Mouse (Mus musculus): ENCODE measurements around the gene Myo1d.

Gene Myo1d

GRCm38 (mm10) chr11:80781535-80781934 lies 1.7 kb upstream of the Myo1d start:
- no peak for DNase-seq (ENCODE audit: low read depth, low spot score)

GRCm38 (mm10) chr11:80778916-80779526 lies 804 bp downstream of the Myo1d start:
- no peak for DNase-seq (ENCODE audit: low read depth, low spot score)

DNA sequence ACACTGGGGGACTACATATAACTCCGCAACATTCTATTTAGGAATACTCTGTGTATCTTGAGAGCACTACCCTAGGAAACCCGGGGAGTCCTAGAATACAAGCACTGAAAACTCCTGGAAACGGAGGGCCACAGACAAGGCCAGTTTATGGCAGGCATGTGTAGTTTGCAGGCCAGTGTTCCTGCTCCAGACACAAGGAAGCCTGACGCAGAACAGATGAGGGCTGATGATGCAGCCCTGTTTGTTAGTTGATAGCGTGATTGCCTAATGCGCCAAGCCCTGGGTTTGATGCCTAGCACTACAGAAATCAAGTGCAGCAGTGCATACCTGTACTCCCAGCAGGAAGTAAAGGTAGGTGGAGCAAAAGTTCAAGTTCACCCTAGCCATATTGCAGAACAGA lies 1.7 kb downstream of the Myo1d start:
- no peak for DNase-seq (ENCODE audit: low read depth, low spot score)

DNA sequence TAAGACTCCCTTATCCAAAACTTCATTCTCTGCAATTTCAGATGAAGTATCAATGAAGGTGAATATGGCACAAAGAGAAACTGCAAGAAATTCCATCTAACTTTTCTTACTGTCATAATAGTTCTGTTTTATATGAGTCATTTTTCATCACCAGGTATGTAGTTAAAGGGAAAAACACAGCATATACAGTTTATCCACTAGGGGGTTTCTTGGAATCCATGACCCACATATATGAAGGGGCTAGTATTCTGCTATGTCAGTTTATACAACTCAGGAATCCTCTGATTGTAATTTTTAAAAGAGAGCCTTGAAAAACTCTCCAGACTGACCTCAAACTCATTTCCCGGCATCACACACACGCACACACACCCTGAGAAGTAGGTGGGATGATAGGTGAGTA lies 2.1 kb downstream of the Myo1d start:
- no peak for DNase-seq (ENCODE audit: low read depth, low spot score)

DNA sequence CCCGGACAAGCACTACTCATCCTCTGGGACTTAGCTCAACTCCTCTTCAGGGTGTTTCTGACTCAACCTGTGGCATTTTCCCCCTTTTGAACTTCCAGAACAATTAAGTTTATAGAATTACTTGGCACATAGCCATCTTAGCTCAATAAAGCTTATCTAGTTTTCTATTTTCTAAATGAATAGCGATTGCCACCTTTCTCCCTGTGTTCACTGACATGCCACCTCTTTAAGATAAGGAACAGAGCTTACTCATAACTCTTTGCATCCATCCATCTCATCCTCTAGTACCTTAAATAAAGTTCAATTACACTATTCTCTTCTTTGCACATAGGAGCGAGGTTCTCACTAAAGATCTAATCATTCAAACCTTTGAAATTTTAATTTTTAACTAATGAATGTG lies 4.3 kb downstream of the Myo1d start:
- no peak for DNase-seq (ENCODE audit: low read depth, low spot score)

DNA sequence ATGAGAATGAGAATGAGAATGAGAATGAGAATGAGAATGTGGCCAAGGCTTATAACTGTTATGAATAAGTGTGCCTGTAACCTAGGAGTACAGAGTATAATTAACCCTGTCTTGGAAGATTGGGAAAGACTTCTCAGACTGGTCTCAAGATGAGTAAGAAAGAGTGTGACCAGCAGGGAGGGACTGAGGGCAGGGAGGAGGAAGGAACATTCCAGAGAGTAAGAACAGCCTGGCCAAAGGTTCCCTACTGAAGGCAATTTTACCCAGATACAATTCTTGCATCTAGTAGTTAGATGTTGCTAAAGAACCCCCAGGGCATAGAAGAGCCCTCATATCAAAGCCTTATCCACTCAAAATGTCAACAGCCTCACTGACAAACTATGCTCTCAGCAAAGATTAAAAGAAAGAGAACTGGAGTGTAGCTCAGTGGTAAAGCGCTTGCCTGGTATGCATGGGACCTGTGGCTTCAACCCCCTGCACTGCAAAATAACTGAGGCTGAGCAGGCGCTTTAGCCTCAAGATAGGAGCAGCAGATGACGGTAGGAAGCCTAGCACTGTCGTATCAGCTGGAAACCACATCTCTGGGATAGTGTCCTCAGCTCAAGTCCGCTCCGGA lies 7.1 kb downstream of the Myo1d start:
- DNase-seq (ENCODE audit: low read depth, low spot score) = no peak

- DNase-seq (ENCODE audit: low read depth, low spot score) = no peak
These were observed 8.1 kb downstream of the Myo1d start for GRCm38 (mm10) chr11:80771596-80772250.

DNA sequence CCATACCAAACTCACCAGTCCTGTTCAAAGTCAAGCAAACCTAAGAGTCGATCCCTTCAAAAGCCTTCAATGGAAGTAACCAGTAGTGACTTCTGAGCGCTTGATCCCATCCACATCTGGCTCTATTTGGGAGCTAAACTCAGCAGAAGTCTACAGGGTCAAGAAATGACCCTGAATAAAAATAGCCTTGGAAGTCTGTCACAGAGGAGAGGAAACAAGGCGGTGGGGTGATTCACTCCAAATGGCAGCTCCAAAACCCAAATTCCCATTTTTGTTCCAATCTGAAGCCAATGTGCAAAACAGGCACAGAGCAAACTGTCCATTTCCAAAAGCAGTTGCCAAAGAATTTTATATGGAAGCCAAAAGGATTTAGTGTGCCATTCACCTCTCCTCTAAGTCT lies 8.6 kb downstream of the Myo1d start:
- DNase-seq (ENCODE audit: low read depth, low spot score) = no peak

DNA sequence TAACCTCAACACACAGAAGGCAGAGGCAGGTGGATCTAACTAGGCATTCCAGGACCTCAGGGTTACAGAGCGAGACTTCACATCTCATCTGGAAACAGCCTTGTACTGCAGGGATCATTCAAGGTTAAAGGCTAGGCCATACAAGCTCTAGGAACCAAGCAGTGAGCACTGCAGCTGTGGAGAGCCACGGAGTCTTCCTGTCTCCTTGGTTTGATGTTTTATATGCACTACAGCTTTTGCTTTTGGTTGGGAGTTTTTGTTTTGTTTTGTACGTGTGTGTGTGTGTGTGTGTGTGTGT lies 12.6 kb downstream of the Myo1d start:
- no peak for DNase-seq (ENCODE audit: low read depth, low spot score)

GRCm38 (mm10) chr11:80766472-80767319 lies 13.1 kb downstream of the Myo1d start:
- DNase-seq (ENCODE audit: low read depth, low spot score) = no peak

DNA sequence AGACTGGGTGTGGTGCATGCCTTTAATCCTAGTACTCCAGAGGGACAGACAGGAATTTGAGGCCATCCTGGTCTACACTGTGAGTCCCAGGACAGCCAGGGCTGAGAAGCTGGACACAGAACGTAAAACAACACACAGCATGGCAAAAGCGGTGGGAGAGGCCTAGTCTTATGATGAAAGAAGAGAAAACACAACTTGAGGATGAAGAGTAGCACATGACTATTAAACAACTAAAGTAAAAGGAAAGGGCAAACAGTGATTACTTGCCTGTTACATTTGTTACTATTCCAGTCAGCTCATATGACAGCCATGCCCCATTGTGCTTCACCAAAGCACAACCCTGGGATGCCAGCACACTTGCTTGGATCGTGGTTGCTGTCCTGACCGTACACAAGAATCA lies 13.8 kb downstream of the Myo1d start:
- DNase-seq (ENCODE audit: low read depth, low spot score) = no peak

DNA sequence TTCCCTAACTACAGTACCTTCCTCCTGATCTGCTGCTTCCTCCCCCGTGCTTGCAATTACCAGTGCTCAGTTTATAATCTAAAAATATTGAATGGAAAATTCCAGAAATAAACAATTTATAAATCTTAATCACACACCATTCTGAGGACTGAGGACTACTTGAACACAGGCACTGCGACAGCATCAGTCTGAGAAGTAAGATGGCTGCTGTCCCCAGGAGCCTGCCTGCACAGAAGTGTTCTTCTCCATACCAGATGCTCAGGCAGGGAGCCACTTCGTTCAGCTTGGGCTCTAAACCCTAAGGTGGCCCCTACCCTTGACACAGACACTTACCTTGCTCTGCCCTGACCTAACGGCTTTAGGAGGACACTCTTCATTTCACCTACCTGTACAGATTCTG lies 17.8 kb downstream of the Myo1d start:
- DNase-seq (ENCODE audit: low read depth, low spot score) = no peak

GRCm38 (mm10) chr11:80761285-80761974 lies 18.4 kb downstream of the Myo1d start:
- DNase-seq (ENCODE audit: low read depth, low spot score) = no peak

DNA sequence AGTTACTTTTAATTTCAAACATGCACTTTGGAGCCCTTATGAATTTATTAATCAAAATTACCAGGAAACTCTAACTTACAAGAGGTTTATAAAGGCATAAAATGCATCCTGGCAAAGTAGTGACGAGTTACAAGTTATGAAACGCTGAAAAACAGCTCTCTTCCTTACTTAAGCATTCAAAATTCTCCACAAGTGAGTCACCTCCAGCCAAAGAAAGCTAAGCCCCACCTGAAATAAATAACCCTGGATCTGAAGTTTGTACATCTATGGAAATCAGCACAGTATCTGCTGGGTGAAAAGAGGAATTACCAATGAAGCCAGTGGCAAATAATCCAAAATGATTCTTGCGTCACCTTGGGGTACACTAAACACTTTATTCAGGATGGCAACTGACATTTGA lies 20.8 kb downstream of the Myo1d start:
- DNase-seq (ENCODE audit: low read depth, low spot score) = no peak

DNA sequence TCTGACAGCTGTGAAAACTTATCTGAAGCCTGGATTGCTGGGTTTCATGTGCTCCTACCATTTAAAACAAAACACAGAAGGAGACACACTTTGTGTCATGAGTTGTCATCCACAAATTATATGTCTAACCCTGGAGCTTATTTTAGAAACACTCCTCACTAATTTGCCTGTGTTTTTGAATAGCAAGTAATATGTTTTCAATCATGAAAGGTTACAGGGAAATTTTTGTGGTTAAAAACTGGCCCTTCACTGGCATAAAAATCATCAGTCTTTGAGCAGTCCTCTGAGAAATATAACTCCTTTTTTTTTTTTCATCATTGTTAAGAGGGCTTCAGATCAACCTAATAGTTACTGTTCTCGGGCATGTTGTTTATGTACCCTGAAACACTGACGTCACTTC lies 25.6 kb downstream of the Myo1d start:
- DNase-seq (ENCODE audit: low read depth, low spot score) = no peak

GRCm38 (mm10) chr11:80751168-80751567 lies 28.7 kb downstream of the Myo1d start:
- DNase-seq (ENCODE audit: low read depth, low spot score) = no peak

- no peak for DNase-seq (ENCODE audit: low read depth, low spot score)
These were observed 30.6 kb downstream of the Myo1d start for GRCm38 (mm10) chr11:80749187-80749586.

GRCm38 (mm10) chr11:80745426-80745825 lies 34.4 kb downstream of the Myo1d start:
- DNase-seq (ENCODE audit: low read depth, low spot score) = no peak

- DNase-seq (ENCODE audit: low read depth, low spot score) = no peak
These were observed 35.9 kb downstream of the Myo1d start for GRCm38 (mm10) chr11:80743823-80744410.

DNA sequence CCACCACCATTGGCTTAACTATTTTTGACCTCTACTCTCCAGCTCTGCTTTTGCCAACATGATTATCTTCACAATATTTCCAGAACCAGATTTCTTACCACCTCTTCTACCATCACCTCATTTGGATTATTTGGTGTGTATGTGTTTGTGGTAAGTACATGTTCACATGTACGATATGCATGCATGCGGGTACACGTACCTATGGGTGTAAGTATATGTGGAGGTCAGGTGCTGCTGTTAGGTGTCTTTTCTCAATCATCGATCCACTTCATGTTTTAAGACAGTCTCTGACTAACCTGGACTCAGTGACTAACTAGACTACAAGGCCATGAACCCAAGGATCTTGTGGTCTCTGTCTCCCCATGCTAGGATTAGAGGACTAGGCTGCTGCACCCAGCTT lies 37.4 kb downstream of the Myo1d start:
- DNase-seq (ENCODE audit: low read depth, low spot score) = no peak

- DNase-seq (ENCODE audit: low read depth, low spot score) = no peak
These were observed 45.1 kb downstream of the Myo1d start for GRCm38 (mm10) chr11:80734771-80735170.

GRCm38 (mm10) chr11:80724701-80725100 lies 55.1 kb downstream of the Myo1d start:
- no peak for DNase-seq (ENCODE audit: low read depth, low spot score)
